Mouse (Mus musculus) embryonic facial prominence, embryonic 10.5 days (tissue): ENCODE data around the gene Rhcg. TPM values are rescaled to one million over a fixed set of nuclear protein-coding genes. Genes with fewer than 3 reads are reported as not detected.

ENCODE experiments used
- DNase-seq: peaks from one replicate; pipeline ENCODE4 v3.0.0-alpha.2; 2017; ENCODE audit warnings: low spot score
- H3K27ac ChIP-seq: fragments of 300-500 bp; sonication (generic); replicated peaks from 2 replicates; pipeline ENCODE4 v1.5.1; 2016; ENCODE audit warnings: mild to moderate bottlenecking
- H3K27me3 ChIP-seq: fragments of 300-500 bp; sonication (generic); replicated peaks from 2 replicates; pipeline ENCODE4 v1.6.1; 2016; ENCODE audit warnings: low read depth, mild to moderate bottlenecking; ENCODE audit not compliant: poor library complexity, severe bottlenecking
- H3K36me3 ChIP-seq: fragments of 300-500 bp; sonication (generic); replicated peaks from 2 replicates; pipeline ENCODE4 v1.6.1; 2016; ENCODE audit warnings: mild to moderate bottlenecking, moderate library complexity
- H3K4me1 ChIP-seq: fragments of 300-500 bp; sonication (generic); 2 replicates; pipeline ENCODE4 v1.6.1; 2016
- H3K4me3 ChIP-seq: fragments of 300-500 bp; sonication (generic); 2 replicates; pipeline ENCODE4 v1.5.1; 2016; ENCODE audit warnings: mild to moderate bottlenecking, moderate library complexity
- H3K9me3 ChIP-seq: fragments of 300-500 bp; sonication (generic); 2 replicates; pipeline ENCODE4 v1.6.1; 2016; ENCODE audit warnings: mild to moderate bottlenecking
- WGBS: fragments of 180-500 bp; shearing (Covaris S2); methylation state at CpG from one replicate; pipeline ENCODE4 v1.1.7; 2016; 5-methylcytosine and 5-hydroxymethylcytosine counted together
- polyA plus RNA-seq: library from polyadenylated mRNA; unstranded; fragments of >200 nt; fragmentation: Nextera tagmentation; extraction: Ambion mirVana; gene quantifications from 2 replicates; pipeline ENCODE4 v1.2.1, GENCODE M21; 2016

Rhcg gene
- 0.51 TPM in 1 of 2 replicates, not detected in the other for polyA plus RNA-seq

DNA sequence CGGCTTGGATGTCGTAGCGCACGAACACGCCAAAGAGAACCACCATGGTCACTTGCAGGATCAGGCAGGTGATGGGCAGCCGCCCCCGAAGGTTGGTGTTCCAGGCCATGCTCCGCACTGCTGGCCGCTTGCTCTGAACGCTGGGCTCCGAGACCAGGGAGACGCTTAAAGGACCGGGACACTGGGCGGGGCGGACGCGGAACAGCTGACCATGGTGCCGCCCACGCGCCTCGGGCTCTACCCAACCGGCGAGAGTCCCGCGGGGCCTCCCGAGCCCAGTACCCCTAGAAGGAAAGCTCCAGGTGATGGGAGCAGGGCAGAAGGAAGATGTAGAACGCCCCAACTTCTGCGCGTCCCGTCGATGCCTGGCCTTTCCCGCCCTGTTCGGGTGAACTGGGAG lies at the start of gene Rhcg:
Gene Rhcg (minus strand): TSS at position 240 of the 400 bp plus-strand sequence.
- Histone ChIP-seq H3K27me3 (peaks cover 76% of the 10 kb centered on the region), H3K4me1 (peaks cover 6% of the 10 kb centered on the region; the same call in 1 of the 2 replicates), H3K36me3 (no peaks in the 10 kb centered on the region), H3K9me3 (no peaks in the 10 kb centered on the region), H3K27ac (no peak within 1 kb of the TSS), H3K4me3 (peak within 1 kb of the TSS; percentile 42)
- WGBS, result 10% methylated on average over 33 of the region's 33 CpGs
- peak; percentile 38 for DNase-seq

DNA sequence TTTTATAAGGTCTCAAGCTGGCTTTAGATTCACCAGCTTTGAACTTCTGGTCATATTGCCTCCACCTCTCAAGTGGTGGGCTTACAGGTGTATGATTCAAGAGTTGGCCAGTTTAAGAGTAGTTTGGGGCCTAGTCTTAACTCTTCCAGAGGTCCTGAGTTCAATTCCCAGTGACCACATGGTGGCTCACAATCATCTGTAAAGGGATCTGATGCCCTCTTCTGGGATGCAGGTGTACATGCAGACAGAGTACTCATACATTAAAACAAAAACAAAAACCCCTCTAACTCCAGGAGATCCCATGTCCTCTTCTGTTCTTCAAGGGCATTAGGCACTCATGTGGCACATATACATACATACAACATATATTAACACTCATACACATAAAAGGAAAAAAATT lies 49.2 kb upstream of the Rhcg start:
- H3K4me3 ChIP-seq, result no peak overlapping the region
- no peak for DNase-seq
- H3K27ac ChIP-seq, result no peak overlapping the region
- H3K9me3 ChIP-seq, result no peaks in the 10 kb centered on the region
- H3K27me3 ChIP-seq, result no peaks in the 10 kb centered on the region
- H3K36me3 ChIP-seq, result peaks cover 88% of the 10 kb centered on the region
- H3K4me1 ChIP-seq, result peaks cover 20% of the 10 kb centered on the region

DNA sequence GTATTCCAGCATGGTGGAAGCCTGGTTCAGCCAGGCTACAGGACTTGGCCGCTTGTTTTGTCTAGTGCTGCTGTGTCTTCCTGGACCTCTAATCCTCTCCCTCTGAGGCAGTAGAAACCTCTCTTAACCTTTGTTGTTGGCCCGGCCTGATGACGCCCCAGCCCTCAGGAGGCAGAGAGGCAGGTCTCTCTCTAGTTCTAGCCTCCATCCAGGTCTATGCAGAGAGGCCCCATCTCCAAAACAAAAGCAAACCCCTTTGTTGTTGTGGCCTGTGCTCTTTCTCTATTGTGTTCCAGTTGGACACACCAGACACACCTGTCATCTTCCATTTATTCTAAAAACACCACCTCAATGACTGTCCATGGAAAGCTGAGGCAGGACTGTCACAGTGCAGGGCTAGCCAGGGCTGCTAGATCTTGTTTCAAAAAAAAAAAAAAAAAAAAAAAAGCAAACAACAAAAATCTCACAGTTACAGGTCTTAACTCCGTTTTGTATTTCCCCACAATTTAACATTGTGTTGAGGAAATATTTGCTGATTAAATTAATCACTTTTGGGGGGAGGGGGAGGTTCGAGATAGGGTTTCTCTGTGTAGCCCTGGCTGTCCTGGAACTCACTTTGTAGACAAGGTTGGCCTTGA lies 43.9 kb upstream of the Rhcg start:
- Histone ChIP-seq H3K4me1 (peaks cover 33% of the 10 kb centered on the region), H3K27me3 (no peaks in the 10 kb centered on the region), H3K36me3 (peaks cover 34% of the 10 kb centered on the region), H3K27ac (peak overlapping the region; percentile 93), H3K9me3 (no peaks in the 10 kb centered on the region), H3K4me3 (peak overlapping the region; percentile 98)
- no peak for DNase-seq
- WGBS, result 17% methylated on average over 5 of the region's 5 CpGs

DNA sequence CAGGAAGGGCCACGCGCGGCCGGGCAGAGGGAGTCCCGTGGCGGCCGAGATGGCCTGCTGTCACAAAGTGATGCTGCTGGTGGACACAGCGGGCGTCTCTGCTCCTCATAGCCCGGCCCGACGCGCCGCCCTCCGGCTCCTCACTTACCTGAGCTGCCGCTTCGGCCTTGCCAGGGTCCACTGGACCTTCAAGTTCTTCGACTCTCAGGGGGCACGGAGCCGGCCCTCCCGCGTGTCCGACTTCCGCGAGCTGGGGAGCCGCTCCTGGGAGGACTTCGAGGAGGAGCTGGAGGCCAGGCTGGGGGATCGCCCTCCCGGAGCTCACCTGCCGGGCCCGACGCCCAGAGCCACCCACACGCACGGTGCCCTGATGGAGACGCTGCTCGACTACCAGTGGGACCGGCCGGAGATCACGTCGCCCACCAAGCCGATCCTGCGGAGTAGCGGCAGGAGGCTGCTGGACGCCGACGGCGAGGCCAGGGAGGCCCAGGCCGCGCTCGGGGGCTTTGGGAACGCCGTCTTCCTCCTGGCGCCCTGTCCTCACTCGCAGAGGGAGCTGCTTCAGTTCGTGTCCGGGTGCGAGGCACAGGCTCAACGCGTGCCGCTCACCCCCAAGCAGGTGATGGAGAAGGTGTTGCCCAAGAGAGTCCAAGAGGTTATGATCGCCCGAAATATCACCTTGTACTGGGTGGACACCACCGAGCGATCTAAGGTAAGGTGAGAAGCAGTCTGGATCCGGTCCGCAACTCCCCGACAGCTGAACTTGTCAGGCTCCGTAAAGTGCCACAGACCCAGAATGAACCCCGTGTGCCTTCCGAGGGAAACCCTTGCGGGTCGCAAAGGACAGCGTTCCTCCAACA lies 43.1 kb upstream of the Rhcg start:
- Histone ChIP-seq H3K27me3 (no peaks in the 10 kb centered on the region), H3K4me3 (peak overlapping the region; percentile 98), H3K4me1 (peaks cover 33% of the 10 kb centered on the region), H3K27ac (peak overlapping the region; percentile 93), H3K9me3 (no peaks in the 10 kb centered on the region), H3K36me3 (peaks cover 26% of the 10 kb centered on the region)
- WGBS, result under 1% methylated on average over 73 of the region's 73 CpGs
- DNase-seq, result no peak

- peak within 1 kb of the TSS; percentile 93 for H3K27ac ChIP-seq
- peaks cover 18% of the 10 kb centered on the region for H3K36me3 ChIP-seq
- H3K4me1 ChIP-seq, result peaks cover 33% of the 10 kb centered on the region
- 1% methylated on average over 39 of the region's 39 CpGs for WGBS
- H3K27me3 ChIP-seq, result no peaks in the 10 kb centered on the region
- H3K9me3 ChIP-seq, result no peaks in the 10 kb centered on the region
- peak within 1 kb of the TSS; percentile 98 for H3K4me3 ChIP-seq
- peak; percentile 99 for DNase-seq
Observed at GRCm38 (mm10) chr7:79659578-79660290, 42.3 kb upstream of the Rhcg start, which contains the start of gene Ticrr. TSS of gene Ticrr (plus strand) at chr7:79660196.

DNA sequence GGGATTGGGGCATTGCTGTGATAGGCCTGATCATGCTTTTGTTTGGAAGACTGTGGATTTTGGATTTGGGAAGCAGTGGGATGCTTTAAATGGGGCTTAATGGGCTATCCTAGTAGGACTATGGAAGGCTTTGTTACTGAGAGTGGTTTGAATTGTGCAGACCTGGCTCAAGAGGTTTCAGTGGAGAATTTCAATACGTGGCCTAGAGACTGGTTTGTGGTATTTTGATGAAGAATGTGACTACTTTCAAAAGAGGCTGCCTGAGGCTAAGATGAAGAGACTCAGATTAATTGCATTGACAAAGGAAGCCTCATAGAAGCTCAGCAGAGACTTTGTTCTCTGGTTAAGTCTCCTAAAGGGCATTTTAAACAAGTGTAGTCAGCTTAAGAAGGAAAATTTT lies 37.1 kb upstream of the Rhcg start:
- WGBS, result 20% methylated on average over 1 of the region's 1 CpGs
- Histone ChIP-seq H3K4me3 (no peak overlapping the region), H3K27me3 (no peaks in the 10 kb centered on the region; the same call in 1 of the 2 replicates), H3K36me3 (no peaks in the 10 kb centered on the region), H3K4me1 (peaks cover 4% of the 10 kb centered on the region; the same call in 1 of the 2 replicates), H3K9me3 (no peaks in the 10 kb centered on the region), H3K27ac (no peak overlapping the region)
- no peak for DNase-seq

DNA sequence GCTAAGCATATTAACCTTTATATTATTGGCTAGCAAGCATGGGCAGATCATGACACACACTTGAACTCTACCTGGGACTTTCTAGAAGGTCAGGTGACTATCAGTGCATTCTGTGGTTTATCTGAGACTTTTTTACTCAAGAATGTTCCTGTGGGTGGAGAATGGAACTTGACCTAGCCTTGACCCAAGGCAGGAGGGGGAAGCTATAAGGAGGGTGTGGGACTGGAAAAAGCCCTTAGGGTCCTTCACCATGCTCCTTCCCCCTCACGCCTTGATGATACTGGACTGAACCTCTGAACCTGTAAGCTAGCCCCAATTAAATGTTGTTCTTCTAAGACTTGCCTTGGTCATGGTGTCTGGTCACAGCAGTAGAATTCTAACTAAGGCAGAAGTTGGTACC lies 36.7 kb upstream of the Rhcg start:
- 76% methylated on average over 1 of the region's 1 CpGs for WGBS
- no peak for DNase-seq
- H3K27me3 ChIP-seq, result no peaks in the 10 kb centered on the region; the same call in 1 of the 2 replicates

DNA sequence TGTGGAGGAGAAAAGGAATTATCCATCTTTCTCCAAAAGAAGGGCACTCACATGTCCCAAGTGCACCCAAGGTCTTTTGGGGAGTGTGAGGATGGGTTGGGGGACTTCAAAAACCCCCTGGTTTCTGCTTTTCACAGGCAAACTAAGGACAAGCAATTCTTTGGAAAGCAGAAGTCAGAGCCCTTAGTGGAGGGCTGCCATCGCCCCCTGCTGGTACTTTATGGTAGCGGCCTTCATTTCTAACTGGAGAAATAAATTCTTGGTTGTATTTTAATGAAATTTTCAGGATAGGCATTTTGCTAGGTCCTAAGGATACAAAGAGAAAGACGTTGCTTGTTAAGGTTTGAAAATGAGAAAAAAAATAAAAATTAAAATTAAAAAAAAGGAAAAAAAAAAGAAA lies 31.5 kb upstream of the Rhcg start:
- Histone ChIP-seq H3K36me3 (no peaks in the 10 kb centered on the region), H3K4me3 (no peak overlapping the region), H3K4me1 (no peaks in the 10 kb centered on the region), H3K27me3 (no peaks in the 10 kb centered on the region; the same call in 1 of the 2 replicates), H3K9me3 (no peaks in the 10 kb centered on the region), H3K27ac (no peak overlapping the region)
- peak; percentile 66 for DNase-seq
- WGBS, result 9% methylated on average over 3 of the region's 3 CpGs

More for the DNA sequence above, 36.7 kb upstream of the Rhcg start:
- Histone ChIP-seq H3K4me3 (no peak overlapping the region), H3K9me3 (no peaks in the 10 kb centered on the region), H3K27ac (no peak overlapping the region), H3K36me3 (no peaks in the 10 kb centered on the region), H3K4me1 (peaks cover 1% of the 10 kb centered on the region; the same call in 1 of the 2 replicates)

- H3K4me3 ChIP-seq, result no peak overlapping the region
- H3K27me3 ChIP-seq, result no peaks in the 10 kb centered on the region; the same call in 1 of the 2 replicates
- 88% methylated on average over 3 of the region's 3 CpGs for WGBS
- no peak for DNase-seq
- no peaks in the 10 kb centered on the region for H3K4me1 ChIP-seq
- no peak overlapping the region for H3K27ac ChIP-seq
- H3K9me3 ChIP-seq, result no peaks in the 10 kb centered on the region
- no peaks in the 10 kb centered on the region for H3K36me3 ChIP-seq
Observed at GRCm38 (mm10) chr7:79647233-79647632, 29.8 kb upstream of the Rhcg start.

DNA sequence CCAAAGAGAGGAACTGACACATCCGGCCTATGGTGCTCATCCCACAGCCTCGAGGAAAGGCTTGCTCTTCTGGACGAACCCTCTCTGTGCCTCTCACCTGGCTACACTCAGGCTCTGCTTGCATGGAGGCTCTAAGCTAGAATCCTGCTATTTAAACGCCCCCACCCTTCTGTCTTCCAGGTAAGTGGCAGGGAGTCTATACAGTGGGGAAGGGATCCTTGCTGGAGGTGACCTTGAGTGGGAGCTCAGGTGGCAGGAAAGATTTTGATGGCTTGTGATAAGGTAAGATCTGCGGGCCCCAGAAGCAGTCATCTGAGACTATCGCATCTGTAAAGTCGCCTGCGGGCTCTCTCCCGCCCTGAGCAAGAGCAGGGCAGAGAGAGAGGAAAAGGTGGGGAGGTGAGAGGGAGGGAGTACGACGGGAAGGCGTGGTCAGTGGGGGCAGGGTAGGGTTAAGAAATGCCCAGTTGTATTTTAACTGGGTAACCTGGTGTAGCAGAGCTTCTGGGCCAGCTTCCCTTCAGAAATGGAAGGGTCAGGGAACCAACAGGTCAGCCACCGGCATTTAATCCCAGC lies 14.4 kb upstream of the Rhcg start:
- no peak for DNase-seq
- H3K27ac ChIP-seq, result no peak overlapping the region
- H3K27me3 ChIP-seq, result peaks cover 19% of the 10 kb centered on the region
- H3K9me3 ChIP-seq, result no peaks in the 10 kb centered on the region
- no peak overlapping the region for H3K4me3 ChIP-seq
- 23% methylated on average over 13 of the region's 13 CpGs for WGBS
- H3K4me1 ChIP-seq, result peaks cover 5% of the 10 kb centered on the region; the same call in 1 of the 2 replicates
- no peaks in the 10 kb centered on the region for H3K36me3 ChIP-seq

DNA sequence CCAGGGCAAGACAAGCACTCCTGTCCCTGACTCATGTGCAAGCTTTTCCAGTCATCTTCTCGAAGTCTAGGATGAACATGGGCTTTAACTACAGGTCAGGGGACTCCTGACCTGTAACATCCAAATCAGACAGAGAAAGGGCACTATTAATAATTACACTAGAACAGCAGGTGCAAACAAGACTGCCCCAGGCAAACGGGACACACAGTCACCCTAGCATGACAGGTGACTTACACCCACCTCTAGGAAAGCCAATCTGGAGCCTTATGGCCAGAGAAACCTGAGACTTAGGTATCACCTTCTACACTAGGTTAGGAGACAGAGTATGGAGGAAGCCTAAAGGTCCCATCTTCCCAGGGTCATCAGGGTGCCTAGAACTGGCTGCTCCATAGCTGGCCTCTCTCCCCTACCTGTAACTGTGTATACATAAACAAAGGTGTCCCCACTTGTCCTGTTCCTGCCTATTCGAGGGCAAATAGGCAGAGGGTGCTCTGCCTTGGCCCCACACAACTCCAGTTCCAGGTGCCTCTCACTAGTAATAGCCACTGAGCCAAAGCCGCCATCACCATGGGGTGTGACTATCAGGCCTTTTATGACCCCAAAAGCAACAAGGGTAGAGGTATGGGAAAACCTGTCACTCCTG lies 10.9 kb upstream of the Rhcg start:
- DNase-seq, result no peak
- H3K27ac ChIP-seq, result no peak overlapping the region
- no peak overlapping the region for H3K4me3 ChIP-seq
- no peaks in the 10 kb centered on the region for H3K9me3 ChIP-seq
- H3K36me3 ChIP-seq, result no peaks in the 10 kb centered on the region
- peaks cover 5% of the 10 kb centered on the region; the same call in 1 of the 2 replicates for H3K4me1 ChIP-seq
- H3K27me3 ChIP-seq, result peaks cover 19% of the 10 kb centered on the region
- 68% methylated on average over 4 of the region's 4 CpGs for whole genome bisulfite sequencing

- no peak for DNase-seq
- H3K9me3 ChIP-seq, result no peaks in the 10 kb centered on the region
- no peak overlapping the region for H3K4me3 ChIP-seq
- no peaks in the 10 kb centered on the region for H3K4me1 ChIP-seq
- H3K36me3 ChIP-seq, result no peaks in the 10 kb centered on the region
- H3K27ac ChIP-seq, result no peak overlapping the region
- WGBS, result 80% methylated on average over 5 of the region's 5 CpGs
- H3K27me3 ChIP-seq, result peaks cover 9% of the 10 kb centered on the region
Observed at GRCm38 (mm10) chr7:79626170-79626569, 8.7 kb upstream of the Rhcg start.
